Mouse (Mus musculus) C2C12 (cell line): ENCODE results near the gene Cyp2d26. TPM values are rescaled to one million over a fixed set of nuclear protein-coding genes. Genes with fewer than 3 reads are reported as not detected.

Source experiments
- H3K27me3 ChIP-seq: one replicate; pipeline ENCODE4 v1.6.1; 2011; ENCODE audit not compliant: control insufficient read depth, insufficient read depth, insufficient read length
- H3K36me3 ChIP-seq: one replicate; pipeline ENCODE4 v1.6.1; 2011; ENCODE audit not compliant: control insufficient read depth, insufficient read depth
- H3K4me3 ChIP-seq: one replicate; pipeline ENCODE4 v1.5.1; 2011; ENCODE audit warnings: mild to moderate bottlenecking, control low read depth; ENCODE audit not compliant: poor library complexity, insufficient read depth, severe bottlenecking
- H3K79me2 ChIP-seq: one replicate; pipeline ENCODE4 v1.6.1; 2011; ENCODE audit not compliant: control insufficient read depth, insufficient read depth
- H3K79me3 ChIP-seq: one replicate; pipeline ENCODE4 v1.6.1; 2011; ENCODE audit warnings: low read depth, control low read depth
- H3ac ChIP-seq: one replicate; pipeline ENCODE3; 2011; ENCODE audit warnings: low read depth; ENCODE audit not compliant: control insufficient read depth, insufficient read length
- CEBPB ChIP-seq: IDR thresholded peaks from one replicate; pipeline ENCODE4 v1.6.1; 2011; ENCODE audit warnings: low read depth, mild to moderate bottlenecking, control low read depth, moderate library complexity
- CTCF ChIP-seq: IDR thresholded peaks from one replicate; pipeline ENCODE4 v1.5.1; 2011; ENCODE audit not compliant: control insufficient read depth, insufficient read depth, insufficient read length
- FOSL1 ChIP-seq: IDR thresholded peaks from one replicate; pipeline ENCODE4 v1.8.0; 2011; ENCODE audit warnings: mild to moderate bottlenecking, low read length; ENCODE audit not compliant: poor library complexity, insufficient read depth, severe bottlenecking
- MAX ChIP-seq: IDR thresholded peaks from one replicate; pipeline ENCODE4 v1.6.1; 2011; ENCODE audit warnings: mild to moderate bottlenecking, control low read depth
- MYOD1 ChIP-seq: IDR thresholded peaks from one replicate; pipeline ENCODE4 v1.6.1; 2011; ENCODE audit warnings: low read depth; ENCODE audit not compliant: control insufficient read depth, insufficient read length
- MYOG ChIP-seq: IDR thresholded peaks from one replicate; pipeline ENCODE4 v1.6.1; 2011; ENCODE audit not compliant: control insufficient read depth, insufficient read length; ENCODE audit errors: extremely low read depth
- USF1 ChIP-seq: IDR thresholded peaks from one replicate; pipeline ENCODE4 v1.6.1; 2011; ENCODE audit warnings: low read depth, mild to moderate bottlenecking, control low read depth, moderate library complexity
- polyA plus RNA-seq: library from polyadenylated mRNA; unstranded; fragments of >200 nt; fragmentation: generic; extraction: Trizol; gene quantifications from one replicate; pipeline ENCODE4 v1.2.1, GENCODE M21; 2012; ENCODE audit warnings: missing spikeins

Gene Cyp2d26
- polyA plus RNA-seq, 1 experiment = not detected

DNA sequence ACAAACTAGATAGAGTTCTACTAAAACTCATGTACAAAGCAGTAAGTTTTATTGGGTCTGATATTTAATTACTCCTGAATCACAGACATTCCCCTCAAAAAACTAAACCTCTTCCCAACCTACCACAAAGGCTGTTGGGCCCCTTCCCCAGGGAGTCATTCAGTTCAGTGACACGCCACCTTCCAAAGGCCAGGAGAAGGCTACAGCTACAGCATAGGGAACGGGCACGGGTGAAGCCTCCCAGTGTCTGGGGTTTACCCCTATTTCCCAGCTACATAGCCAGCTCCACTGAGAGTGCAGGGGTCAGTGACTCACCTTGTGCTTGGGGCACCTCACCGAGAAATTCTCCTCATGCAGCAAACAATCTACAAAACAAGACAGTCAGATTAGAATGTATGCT is 21.2 kb upstream of the Cyp2d26 start:
- no peak for TF ChIP-seq FOSL1
- TF ChIP-seq MAX = no peak
- TF ChIP-seq CTCF = no peak
- TF ChIP-seq CEBPB = no peak
- no peak for TF ChIP-seq USF1
- no peak for TF ChIP-seq MYOG
- Histone ChIP-seq H3K36me3 (peaks cover 24% of the 10 kb centered on the region), H3K79me3 (no peaks in the 10 kb centered on the region), H3ac (no peak overlapping the region), H3K4me3 (no peak overlapping the region), H3K27me3 (no peaks in the 10 kb centered on the region), H3K79me2 (no peaks in the 10 kb centered on the region)

DNA sequence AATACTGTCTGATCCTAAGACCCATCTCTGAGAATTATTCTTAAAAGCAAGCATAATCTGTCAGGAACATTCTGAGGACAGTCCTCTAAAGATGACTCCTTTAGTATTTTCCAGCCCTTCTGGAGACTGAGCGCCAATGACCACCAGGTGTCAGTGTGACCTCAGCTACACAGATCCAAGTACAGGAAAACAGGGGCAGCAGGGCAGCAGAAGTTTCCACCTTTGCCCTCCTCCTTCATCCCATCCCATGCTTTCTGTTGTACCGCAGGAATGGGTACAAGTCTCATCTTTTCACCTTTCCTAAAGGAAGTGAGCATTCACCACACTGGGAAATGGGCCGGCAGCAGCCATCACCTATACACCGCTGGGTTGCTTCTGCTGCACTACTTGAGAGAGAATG is 20.7 kb upstream of the Cyp2d26 start:
- Histone ChIP-seq H3K36me3 (peaks cover 23% of the 10 kb centered on the region), H3K27me3 (no peaks in the 10 kb centered on the region), H3K79me2 (no peaks in the 10 kb centered on the region), H3K79me3 (no peaks in the 10 kb centered on the region), H3K4me3 (no peak overlapping the region), H3ac (no peak overlapping the region)
- peak; percentile 71 for TF ChIP-seq CTCF
- TF ChIP-seq MYOD1 = no peak

DNA sequence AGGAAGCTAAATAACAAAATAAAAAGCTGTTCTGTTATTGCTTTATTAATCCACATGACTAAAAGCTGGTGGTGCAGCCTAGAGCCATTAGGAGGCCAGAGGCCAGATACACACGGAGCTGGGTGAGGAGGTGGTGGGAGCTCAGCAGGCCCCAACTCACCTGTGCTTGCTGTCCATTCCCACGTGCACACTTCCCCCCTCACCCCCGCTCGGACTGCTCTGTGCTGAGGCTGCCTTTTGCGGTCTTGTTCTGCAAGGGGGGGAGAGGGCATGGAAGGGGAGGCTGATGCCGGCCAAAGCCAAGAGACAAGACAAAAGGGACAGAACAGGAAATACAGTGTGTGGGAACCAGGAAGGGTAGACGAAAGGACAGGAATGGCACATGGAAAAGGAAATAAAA is 20.2 kb upstream of the Cyp2d26 start:
- H3K4me3 ChIP-seq = no peak overlapping the region
- no peak overlapping the region for H3ac ChIP-seq
- no peaks in the 10 kb centered on the region for H3K79me3 ChIP-seq
- no peaks in the 10 kb centered on the region for H3K27me3 ChIP-seq
- TF ChIP-seq MAX (no peak), MYOD1 (no peak), CTCF (no peak), CEBPB (no peak), MYOG (no peak), FOSL1 (no peak), USF1 (no peak)
- no peaks in the 10 kb centered on the region for H3K79me2 ChIP-seq
- peaks cover 22% of the 10 kb centered on the region for H3K36me3 ChIP-seq

DNA sequence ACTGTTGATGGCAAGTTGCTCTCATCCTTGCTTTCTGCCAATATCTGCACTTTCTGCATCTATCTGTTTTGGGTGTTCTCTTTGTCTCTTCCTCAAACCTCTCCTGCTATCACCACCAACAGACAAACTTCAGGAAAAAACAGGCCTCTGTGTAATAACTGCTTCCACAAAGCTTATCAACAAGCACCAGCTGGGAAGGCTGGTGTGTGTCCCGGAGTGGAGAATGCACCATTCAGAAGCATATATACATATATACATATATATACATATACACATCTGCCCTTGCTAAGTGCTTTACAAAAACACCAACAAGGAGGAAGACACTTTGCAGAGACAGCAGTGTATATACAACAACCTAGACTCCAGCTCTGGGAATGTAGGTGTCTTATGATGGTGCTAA is 16.5 kb upstream of the Cyp2d26 start:
- no peaks in the 10 kb centered on the region for H3K79me2 ChIP-seq
- no peak overlapping the region for H3ac ChIP-seq
- peaks cover 20% of the 10 kb centered on the region for H3K36me3 ChIP-seq
- H3K79me3 ChIP-seq = no peaks in the 10 kb centered on the region
- TF ChIP-seq USF1 (no peak), MAX (no peak), FOSL1 (no peak), CTCF (no peak), CEBPB (no peak), MYOD1 (no peak), MYOG (no peak)
- H3K27me3 ChIP-seq = no peaks in the 10 kb centered on the region
- no peak overlapping the region for H3K4me3 ChIP-seq

DNA sequence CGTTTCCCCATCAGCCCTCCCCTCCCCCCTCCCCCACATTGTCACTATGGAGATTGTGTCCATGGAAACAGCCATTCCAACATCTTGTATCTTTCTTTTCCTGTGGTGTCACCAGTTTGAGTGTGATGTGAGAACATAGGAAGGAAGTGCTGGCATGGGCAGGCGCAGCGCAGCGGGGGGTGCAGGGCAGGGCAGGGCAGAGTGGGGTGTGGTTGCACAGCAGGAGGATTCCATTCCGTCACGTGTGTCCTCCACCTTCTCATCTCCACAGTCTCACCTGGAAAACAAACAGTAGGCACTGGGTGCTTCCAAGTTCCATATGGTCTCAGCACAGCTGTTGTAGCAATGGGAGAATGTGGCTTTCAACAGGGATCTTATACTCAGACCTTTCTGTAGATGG is 15.4 kb upstream of the Cyp2d26 start:
- H3K36me3 ChIP-seq = peaks cover 20% of the 10 kb centered on the region
- H3K27me3 ChIP-seq = no peaks in the 10 kb centered on the region
- no peak overlapping the region for H3ac ChIP-seq
- H3K4me3 ChIP-seq = no peak overlapping the region
- H3K79me2 ChIP-seq = no peaks in the 10 kb centered on the region
- H3K79me3 ChIP-seq = no peaks in the 10 kb centered on the region
- TF ChIP-seq MYOD1 (no peak), FOSL1 (no peak), USF1 (no peak), MYOG (no peak), CEBPB (no peak), CTCF (no peak), MAX (no peak)

DNA sequence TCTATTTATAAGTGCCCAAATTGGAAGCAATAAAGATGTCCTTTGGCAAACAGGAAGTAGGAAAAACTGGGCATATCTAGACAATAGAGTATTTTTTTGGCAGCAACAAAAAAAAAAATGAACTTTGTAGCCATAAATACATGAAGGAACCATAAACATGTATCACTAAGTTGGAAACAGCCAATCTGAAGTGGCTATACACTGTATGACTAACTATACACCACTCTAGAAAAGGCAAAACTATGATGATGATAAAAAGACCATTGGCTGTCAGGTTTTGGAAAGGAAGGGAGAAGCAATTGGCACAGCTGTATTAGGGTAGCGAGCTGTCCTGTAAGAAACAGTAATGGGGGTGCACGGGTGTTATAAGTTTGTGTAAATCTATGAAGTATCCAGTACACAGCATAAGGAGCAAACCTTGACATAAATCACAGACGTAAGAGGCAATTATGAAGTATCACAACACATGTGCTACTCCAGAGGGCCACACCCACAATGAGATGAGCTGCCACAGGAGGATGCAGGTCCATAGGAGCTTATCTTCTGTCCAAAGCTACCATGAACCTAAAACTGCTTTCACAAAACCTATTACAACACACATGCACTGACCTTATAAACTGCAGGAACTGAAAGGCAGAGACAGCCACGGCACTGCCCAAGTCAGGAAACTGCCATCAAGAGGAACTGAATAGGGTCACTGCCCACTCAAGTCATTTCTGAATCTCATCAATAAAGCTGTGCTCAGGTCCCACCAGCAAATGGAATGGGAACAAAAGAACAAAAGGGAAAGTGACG is 13.1 kb upstream of the Cyp2d26 start:
- H3ac ChIP-seq = no peak overlapping the region
- no peaks in the 10 kb centered on the region for H3K27me3 ChIP-seq
- peaks cover 17% of the 10 kb centered on the region for H3K36me3 ChIP-seq
- no peaks in the 10 kb centered on the region for H3K79me2 ChIP-seq
- TF ChIP-seq CTCF (no peak), CEBPB (no peak), FOSL1 (no peak), USF1 (no peak), MAX (no peak), MYOG (no peak), MYOD1 (no peak)
- H3K79me3 ChIP-seq = no peaks in the 10 kb centered on the region
- H3K4me3 ChIP-seq = no peak overlapping the region
